Mouse (Mus musculus): Measurements from ENCODE around the gene Gng12. TPM values are rescaled to one million over a fixed set of nuclear protein-coding genes. Genes with fewer than 3 reads are reported as not detected.

The Gng12 gene
- total RNA-seq, 1 experiment: 14.3 TPM

DNA sequence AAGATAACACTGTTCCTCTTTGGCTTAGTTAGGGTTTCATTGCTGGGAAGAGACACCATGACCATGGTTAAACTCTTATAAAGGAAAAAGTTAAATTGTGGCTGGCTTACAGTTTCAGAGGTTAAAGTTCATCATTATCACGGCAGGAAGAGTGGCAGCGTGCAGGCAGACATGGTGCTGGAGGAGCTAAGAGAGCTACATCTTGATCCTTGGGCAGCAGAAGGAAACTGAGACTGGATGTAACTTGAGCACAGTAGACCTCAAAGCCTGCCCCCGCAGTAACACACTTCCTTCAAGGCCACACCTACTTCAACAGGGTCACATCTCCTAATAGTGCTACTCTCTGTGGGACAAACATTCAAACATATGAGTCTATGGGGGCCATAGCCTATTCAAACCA is 93.3 kb downstream of the Gng12 start:
- TF ChIP-seq MAFK (IDR thresholded peaks at IDR 0.05; ENCODE audit: insufficient read depth, low read depth, low read length) (no peak), HCFC1 (IDR thresholded peaks at IDR 0.05; ENCODE audit: borderline replicate concordance, insufficient read depth, low read length) (no peak), ZC3H11A (IDR thresholded peaks at IDR 0.05; ENCODE audit: borderline replicate concordance, low read depth, low read length) (no peak), ZNF384 (IDR thresholded peaks at IDR 0.05; ENCODE audit: low read depth, low read length) (no peak), CHD2 (IDR thresholded peaks at IDR 0.05; ENCODE audit: low read depth, low read length) (no peak)
- in situ Hi-C loops (cut with MboI; ENCODE audit: low sequenced_read_pairs in 2 of 2, unreplicated experiment in 2 of 2): no loop called here
- no peak for DNase-seq (ENCODE audit: low read depth, low spot score)

DNA sequence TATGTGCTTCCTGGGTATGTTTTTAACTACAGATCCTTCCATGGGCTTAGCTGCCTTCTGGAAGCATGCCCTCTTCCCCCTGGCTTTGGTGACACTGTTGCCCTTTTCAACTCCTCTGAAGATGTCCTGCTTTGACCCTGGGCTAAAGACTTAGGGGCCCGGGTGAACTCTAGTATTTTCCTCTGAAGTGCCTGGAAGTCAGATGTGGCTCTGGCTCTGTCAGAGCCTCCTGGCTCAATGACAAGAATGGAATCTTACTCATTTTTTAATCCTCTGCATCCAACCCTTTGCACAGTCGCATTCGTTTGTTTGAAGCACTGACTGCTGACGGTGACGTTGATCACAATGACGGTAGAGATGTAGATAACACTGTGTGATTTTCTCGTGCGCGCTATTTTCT is 96.0 kb downstream of the Gng12 start:
- H3K9ac ChIP-seq (ENCODE audit: insufficient read depth, low read depth, low read length, poor library complexity, severe bottlenecking): no peak overlapping the region
- TF ChIP-seq ZC3H11A (IDR thresholded peaks at IDR 0.05; ENCODE audit: borderline replicate concordance, low read depth, low read length): no peak
- no peak for TF ChIP-seq ZNF384 (IDR thresholded peaks at IDR 0.05; ENCODE audit: low read depth, low read length)
- no peak for TF ChIP-seq HCFC1 (IDR thresholded peaks at IDR 0.05; ENCODE audit: borderline replicate concordance, insufficient read depth, low read length)
- no peak for TF ChIP-seq CHD2 (IDR thresholded peaks at IDR 0.05; ENCODE audit: low read depth, low read length)
- TF ChIP-seq MAFK (IDR thresholded peaks at IDR 0.05; ENCODE audit: insufficient read depth, low read depth, low read length): no peak
- H3K4me3 ChIP-seq (ENCODE audit: insufficient read depth in 1 of 2, low read depth in 1 of 2, low read length in 2 of 2, poor library complexity in 1 of 2, severe bottlenecking in 1 of 2): no peak overlapping the region
- in situ Hi-C loops (cut with MboI; ENCODE audit: low sequenced_read_pairs in 2 of 2, unreplicated experiment in 2 of 2): no loop called here
- DNase-seq (ENCODE audit: low read depth, low spot score): no peak
- no peaks in the 10 kb centered on the region for H3K9me3 ChIP-seq (ENCODE audit: control insufficient read depth, insufficient read depth, low read depth, low read length)
- no peak overlapping the region for H3K27ac ChIP-seq (ENCODE audit: insufficient read depth, low read depth, low read length, poor library complexity, severe bottlenecking)
- no peaks in the 10 kb centered on the region for H3K4me1 ChIP-seq (ENCODE audit: control insufficient read depth in 2 of 2, insufficient read depth in 2 of 2, low read length in 2 of 2, poor library complexity in 1 of 2)
- peaks cover 2% of the 10 kb centered on the region; the same call in 1 of the 2 replicates for H3K36me3 ChIP-seq (ENCODE audit: control insufficient read depth, insufficient read depth, low read length, poor library complexity, severe bottlenecking)

More for the DNA sequence above, 93.3 kb downstream of the Gng12 start:
- Histone ChIP-seq H3K36me3 (ENCODE audit: control insufficient read depth, insufficient read depth, low read length, poor library complexity, severe bottlenecking) (peaks cover 2% of the 10 kb centered on the region; the same call in 1 of the 2 replicates), H3K27ac (ENCODE audit: insufficient read depth, low read depth, low read length, poor library complexity, severe bottlenecking) (no peak overlapping the region), H3K4me3 (ENCODE audit: insufficient read depth in 1 of 2, low read depth in 1 of 2, low read length in 2 of 2, poor library complexity in 1 of 2, severe bottlenecking in 1 of 2) (no peak overlapping the region), H3K4me1 (ENCODE audit: control insufficient read depth in 2 of 2, insufficient read depth in 2 of 2, low read length in 2 of 2, poor library complexity in 1 of 2) (peaks cover 1 to 8% of the 10 kb centered on the region in 2 experiments; a peak in 1 of 4 replicates), H3K9me3 (ENCODE audit: control insufficient read depth, insufficient read depth, low read depth, low read length) (no peaks in the 10 kb centered on the region), H3K9ac (ENCODE audit: insufficient read depth, low read depth, low read length, poor library complexity, severe bottlenecking) (no peak overlapping the region)

DNA sequence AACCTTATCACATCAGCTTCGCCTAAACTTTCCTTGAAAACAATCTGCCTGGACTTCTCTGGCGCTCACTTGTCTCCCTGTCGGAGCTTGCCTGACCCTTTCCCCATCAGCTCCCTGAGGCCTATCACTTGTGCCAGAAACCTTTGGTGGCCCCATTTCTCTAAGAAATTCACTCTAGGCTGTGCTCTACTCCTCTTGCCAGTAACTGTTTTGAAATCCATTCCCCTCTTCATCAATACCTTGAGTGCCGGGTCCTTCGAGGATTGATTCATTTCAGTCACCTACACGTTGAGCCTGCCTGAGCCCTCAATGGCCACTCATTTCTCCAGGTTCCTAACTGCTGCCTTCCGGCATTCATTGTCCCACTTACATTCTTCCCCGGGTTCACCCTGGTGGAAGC is 96.6 kb downstream of the Gng12 start:
- DNase-seq (ENCODE audit: low read depth, low spot score): no peak
- H3K27ac ChIP-seq (ENCODE audit: insufficient read depth, low read depth, low read length, poor library complexity, severe bottlenecking): no peak overlapping the region
- no peaks in the 10 kb centered on the region for H3K4me1 ChIP-seq (ENCODE audit: control insufficient read depth in 2 of 2, insufficient read depth in 2 of 2, low read length in 2 of 2, poor library complexity in 1 of 2)
- peaks cover 2% of the 10 kb centered on the region; the same call in 1 of the 2 replicates for H3K36me3 ChIP-seq (ENCODE audit: control insufficient read depth, insufficient read depth, low read length, poor library complexity, severe bottlenecking)
- in situ Hi-C loops (cut with MboI; ENCODE audit: low sequenced_read_pairs in 2 of 2, unreplicated experiment in 2 of 2): no loop called here
- no peak overlapping the region for H3K9ac ChIP-seq (ENCODE audit: insufficient read depth, low read depth, low read length, poor library complexity, severe bottlenecking)
- no peak overlapping the region for H3K4me3 ChIP-seq (ENCODE audit: insufficient read depth in 1 of 2, low read depth in 1 of 2, low read length in 2 of 2, poor library complexity in 1 of 2, severe bottlenecking in 1 of 2)
- TF ChIP-seq MAFK (IDR thresholded peaks at IDR 0.05; ENCODE audit: insufficient read depth, low read depth, low read length) (no peak), CHD2 (IDR thresholded peaks at IDR 0.05; ENCODE audit: low read depth, low read length) (no peak), ZNF384 (IDR thresholded peaks at IDR 0.05; ENCODE audit: low read depth, low read length) (no peak), ZC3H11A (IDR thresholded peaks at IDR 0.05; ENCODE audit: borderline replicate concordance, low read depth, low read length) (no peak), HCFC1 (IDR thresholded peaks at IDR 0.05; ENCODE audit: borderline replicate concordance, insufficient read depth, low read length) (no peak)
- no peaks in the 10 kb centered on the region for H3K9me3 ChIP-seq (ENCODE audit: control insufficient read depth, insufficient read depth, low read depth, low read length)

DNA sequence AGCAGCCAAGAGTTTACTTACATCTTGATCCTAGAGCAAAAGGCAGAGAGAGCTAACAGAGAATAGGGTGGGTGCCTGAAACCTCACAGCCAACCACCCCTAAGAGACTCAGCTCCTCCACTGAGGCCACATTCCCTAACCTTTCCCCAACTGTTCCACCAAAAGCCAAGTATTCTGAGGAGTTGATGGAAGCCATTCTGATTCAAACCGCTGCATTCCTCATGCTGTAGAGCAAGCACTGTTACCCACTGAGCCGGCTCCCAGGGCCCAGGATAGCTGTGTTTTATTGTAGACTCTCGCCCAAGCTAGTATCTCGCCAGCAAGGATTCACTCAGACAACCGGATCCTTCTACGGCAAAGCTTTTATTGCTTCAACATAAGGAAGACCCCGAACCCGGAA is 98.8 kb downstream of the Gng12 start:
- H3K4me3 ChIP-seq (ENCODE audit: insufficient read depth in 1 of 2, low read depth in 1 of 2, low read length in 2 of 2, poor library complexity in 1 of 2, severe bottlenecking in 1 of 2): no peak overlapping the region
- H3K36me3 ChIP-seq (ENCODE audit: control insufficient read depth, insufficient read depth, low read length, poor library complexity, severe bottlenecking): peaks cover under 1% of the 10 kb centered on the region; the same call in 1 of the 2 replicates
- no peak overlapping the region for H3K9ac ChIP-seq (ENCODE audit: insufficient read depth, low read depth, low read length, poor library complexity, severe bottlenecking)
- in situ Hi-C loops (cut with MboI; ENCODE audit: low sequenced_read_pairs in 2 of 2, unreplicated experiment in 2 of 2): no loop called here
- no peak overlapping the region for H3K27ac ChIP-seq (ENCODE audit: insufficient read depth, low read depth, low read length, poor library complexity, severe bottlenecking)
- no peaks in the 10 kb centered on the region for H3K9me3 ChIP-seq (ENCODE audit: control insufficient read depth, insufficient read depth, low read depth, low read length)
- TF ChIP-seq MAFK (IDR thresholded peaks at IDR 0.05; ENCODE audit: insufficient read depth, low read depth, low read length) (no peak), HCFC1 (IDR thresholded peaks at IDR 0.05; ENCODE audit: borderline replicate concordance, insufficient read depth, low read length) (no peak), ZC3H11A (IDR thresholded peaks at IDR 0.05; ENCODE audit: borderline replicate concordance, low read depth, low read length) (no peak), CHD2 (IDR thresholded peaks at IDR 0.05; ENCODE audit: low read depth, low read length) (no peak)
- no peaks in the 10 kb centered on the region for H3K4me1 ChIP-seq (ENCODE audit: control insufficient read depth in 2 of 2, insufficient read depth in 2 of 2, low read length in 2 of 2, poor library complexity in 1 of 2)
- DNase-seq (ENCODE audit: low read depth, low spot score): no peak

DNA sequence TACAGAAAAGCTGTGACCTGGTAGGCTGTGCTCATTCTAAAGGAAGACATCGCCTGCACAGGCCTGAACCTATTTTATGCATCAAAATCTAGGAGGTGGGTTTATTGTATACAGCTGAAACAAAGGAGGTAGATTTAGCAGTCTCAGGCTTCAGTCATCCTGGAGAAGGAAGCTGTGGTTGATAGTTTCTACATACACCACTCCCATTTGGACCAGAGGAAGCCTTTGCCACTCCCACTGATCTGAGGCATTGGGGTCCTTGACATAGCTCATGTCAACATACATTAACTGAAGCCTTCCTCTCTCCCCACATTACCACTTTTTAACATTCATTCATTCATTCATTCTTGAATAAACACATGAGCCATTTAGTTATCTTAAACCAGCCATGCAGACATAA is 99.6 kb downstream of the Gng12 start:
- no peak overlapping the region for H3K4me3 ChIP-seq (ENCODE audit: insufficient read depth in 1 of 2, low read depth in 1 of 2, low read length in 2 of 2, poor library complexity in 1 of 2, severe bottlenecking in 1 of 2)
- TF ChIP-seq MAFK (IDR thresholded peaks at IDR 0.05; ENCODE audit: insufficient read depth, low read depth, low read length): no peak
- no peak for TF ChIP-seq ZNF384 (IDR thresholded peaks at IDR 0.05; ENCODE audit: low read depth, low read length)
- TF ChIP-seq ZC3H11A (IDR thresholded peaks at IDR 0.05; ENCODE audit: borderline replicate concordance, low read depth, low read length): no peak
- TF ChIP-seq HCFC1 (IDR thresholded peaks at IDR 0.05; ENCODE audit: borderline replicate concordance, insufficient read depth, low read length): no peak
- TF ChIP-seq CHD2 (IDR thresholded peaks at IDR 0.05; ENCODE audit: low read depth, low read length): no peak

More for the DNA sequence above, 99.6 kb downstream of the Gng12 start:
- Histone ChIP-seq H3K9me3 (ENCODE audit: control insufficient read depth, insufficient read depth, low read depth, low read length) (no peaks in the 10 kb centered on the region), H3K9ac (ENCODE audit: insufficient read depth, low read depth, low read length, poor library complexity, severe bottlenecking) (no peak overlapping the region), H3K27ac (ENCODE audit: insufficient read depth, low read depth, low read length, poor library complexity, severe bottlenecking) (no peak overlapping the region), H3K36me3 (ENCODE audit: control insufficient read depth, insufficient read depth, low read length, poor library complexity, severe bottlenecking) (peaks cover 2% of the 10 kb centered on the region; the same call in 1 of the 2 replicates), H3K4me1 (ENCODE audit: control insufficient read depth in 2 of 2, insufficient read depth in 2 of 2, low read length in 2 of 2, poor library complexity in 1 of 2) (no peaks in the 10 kb centered on the region)
- DNase-seq (ENCODE audit: low read depth, low spot score): no peak
- in situ Hi-C loops (cut with MboI; ENCODE audit: low sequenced_read_pairs in 2 of 2, unreplicated experiment in 2 of 2): no loop called here

Measured in ES-E14 (cell line).